8 mouse cellular contexts compared by ENCODE assay signal in genomic region chr12:20815599-20815998, GRCm38 (mm10).
DNase-seq lines count a peak whose midpoint lies in the region; ATAC-seq lines count a peak whose summit lies in the region.

No protein-coding gene starts in this region.

- H3K4me2 ChIP-seq in forebrain, embryonic 12.5 days, result peak overlapping the region; percentile 15; the same call in 1 of the 2 replicates

- no peak for ATAC-seq in forebrain, embryonic 12.5 days (ENCODE audit: low FRiP score)
- ATAC-seq in monocyte, adult 5-6 weeks (replicated peaks; ENCODE audit: insufficient number of reproducible peaks, low FRiP score, low TSS enrichment, poor library complexity, severe bottlenecking), result no peak

- H3K4me1 ChIP-seq in forebrain, embryonic 12.5 days, result no peaks in the 10 kb centered on the region

- WGBS in forebrain, embryonic 12.5 days, result 16% methylated on average over 29 of the region's 38 CpGs

- no peak overlapping the region for H3K9ac ChIP-seq in forebrain, embryonic 12.5 days

- intact Hi-C loops in heart, postnatal 14 days (cut with DNase I), result no loop called here

- H3K36me3 ChIP-seq in forebrain, embryonic 12.5 days (replicated peaks), result no peaks in the 10 kb centered on the region

- H3K4me3 ChIP-seq in forebrain, embryonic 12.5 days (replicated peaks), result peak overlapping the region; percentile 26

- DNase-seq in retina, postnatal 1 day, result peak; percentile 0
- no peak for DNase-seq in retina, embryonic 14.5 days (ENCODE audit: low spot score)
- DNase-seq in heart, postnatal 14 days, result peak; percentile 78 to 82
- peak; percentile 48 for DNase-seq in kidney, postnatal 14 days
- DNase-seq in lung, postnatal 10 days, result peak; percentile 57
- peak; percentile 51 for DNase-seq in ovary, postnatal 36 days (ENCODE audit: low spot score)

- peaks cover 44% of the 10 kb centered on the region for H3K9me3 ChIP-seq in forebrain, embryonic 12.5 days

- no peaks in the 10 kb centered on the region for H3K27me3 ChIP-seq in forebrain, embryonic 12.5 days

- no peak overlapping the region for H3K27ac ChIP-seq in forebrain, embryonic 12.5 days
